Mouse (Mus musculus) layer of hippocampus, postnatal 14 days (tissue): ENCODE results near the gene Qtrt1. TPM values are rescaled to one million over a fixed set of nuclear protein-coding genes. Genes with fewer than 3 reads are reported as not detected.
"Not testable (repeated sequence)": the region's sequence is repeated elsewhere in the genome, so short reads cannot be mapped to it uniquely, and the experiment has no call there.

Experiments
- DNase-seq, 2 experiments: peaks; one replicate each; pipeline ENCODE4 v3.0.0; 2021 to 2022; ENCODE audit warnings: low spot score in 2 of 2, mixed read lengths in 1 of 2
- total RNA-seq, 2 experiments: library from RNA; stranded (reverse); gene quantifications; 2 replicates each; pipeline ENCODE4 v1.2.3; 2021

Gene Qtrt1
- total RNA-seq, 2 experiments from 2014 or later = 32.0 to 33.9 TPM

GRCm38 (mm10) chr9:21447778-21448177 lies 36.1 kb downstream of the Qtrt1 start:
- DNase-seq = no peak

- DNase-seq = no peak
These were observed 38.1 kb downstream of the Qtrt1 start for GRCm38 (mm10) chr9:21449710-21450109.

- DNase-seq = no peak
These were observed 38.6 kb downstream of the Qtrt1 start for GRCm38 (mm10) chr9:21450270-21450669.

- DNase-seq = no peak
These were observed 39.8 kb downstream of the Qtrt1 start for GRCm38 (mm10) chr9:21451391-21451790.

- DNase-seq = no peak
These were observed 40.2 kb downstream of the Qtrt1 start for GRCm38 (mm10) chr9:21451870-21452269.

DNA sequence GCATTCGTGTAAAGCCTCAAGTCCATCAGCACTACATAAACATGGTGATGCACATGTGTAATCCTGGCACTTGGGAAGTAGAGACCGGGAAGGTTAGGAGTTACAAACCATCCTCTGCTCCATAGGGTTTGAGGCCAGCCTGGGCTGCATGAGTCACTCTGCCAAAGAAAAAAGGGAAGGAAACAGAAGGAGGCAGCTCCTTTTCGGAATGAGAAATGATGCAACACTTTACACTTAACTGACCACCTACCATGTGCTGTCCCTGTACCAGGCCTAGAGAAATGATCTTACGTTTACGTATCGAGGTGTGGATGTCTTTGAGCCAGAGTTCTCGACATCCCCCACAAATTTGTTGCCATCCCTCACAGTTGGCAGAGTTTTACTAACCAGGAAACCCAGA lies 41.4 kb downstream of the Qtrt1 start:
- DNase-seq = no peak

- no peak for DNase-seq
These were observed 41.8 kb downstream of the Qtrt1 start for GRCm38 (mm10) chr9:21453459-21453858.

DNA sequence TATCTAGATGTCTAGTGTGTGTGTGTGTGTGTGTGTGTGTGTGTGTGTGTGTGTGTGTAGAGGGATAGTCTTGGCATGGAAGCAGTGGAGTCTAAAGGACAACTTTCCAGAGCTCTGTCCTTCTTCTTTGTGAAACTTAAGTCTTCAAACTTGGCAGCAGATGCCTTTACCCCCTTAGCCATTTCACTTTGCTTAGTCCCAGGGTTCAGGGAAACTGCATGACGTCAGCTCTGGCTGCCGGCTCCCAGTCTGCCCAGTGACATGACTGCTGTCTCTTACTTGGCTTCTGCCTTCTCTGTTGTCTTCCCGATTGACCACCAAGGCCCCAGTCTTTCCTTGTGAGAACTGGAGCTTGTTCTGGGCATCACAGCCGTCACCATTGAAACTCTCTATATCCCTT lies 42.9 kb downstream of the Qtrt1 start:
- DNase-seq = no peak

- DNase-seq = no peak
These were observed 43.6 kb downstream of the Qtrt1 start for GRCm38 (mm10) chr9:21455103-21455770.

DNA sequence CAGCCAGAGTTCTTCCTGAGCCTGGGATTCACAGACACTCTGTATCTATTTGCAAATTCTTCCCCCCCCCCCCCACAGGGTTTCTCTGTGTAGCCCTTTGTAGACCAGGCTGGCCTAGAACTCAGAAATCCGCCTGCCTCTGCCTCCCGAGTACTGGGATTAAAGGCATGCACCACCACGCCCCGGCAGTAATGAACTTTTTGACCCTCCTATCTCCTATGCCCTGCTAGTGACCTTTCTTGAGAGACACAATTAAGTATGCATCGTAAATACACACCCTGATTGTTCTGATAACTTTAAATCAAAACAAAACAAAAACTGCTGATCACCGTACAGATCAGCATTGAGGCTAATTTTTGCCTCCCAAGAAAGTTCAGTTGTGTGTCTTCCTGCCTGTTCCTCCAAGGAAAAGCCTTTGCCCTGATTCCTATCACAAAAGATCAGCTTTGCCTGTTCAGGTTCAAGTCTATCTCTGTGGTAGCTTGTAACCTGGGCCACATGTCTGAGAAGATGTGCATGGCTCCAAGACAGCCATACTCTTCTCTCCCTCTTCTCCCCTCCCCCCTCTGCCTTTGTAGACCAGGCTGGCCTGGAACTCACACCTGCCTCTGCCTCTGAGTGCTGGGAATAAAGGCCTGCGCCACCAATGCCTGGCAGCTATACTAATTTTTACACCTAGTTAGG lies 44.8 kb downstream of the Qtrt1 start:
- no peak for DNase-seq

DNA sequence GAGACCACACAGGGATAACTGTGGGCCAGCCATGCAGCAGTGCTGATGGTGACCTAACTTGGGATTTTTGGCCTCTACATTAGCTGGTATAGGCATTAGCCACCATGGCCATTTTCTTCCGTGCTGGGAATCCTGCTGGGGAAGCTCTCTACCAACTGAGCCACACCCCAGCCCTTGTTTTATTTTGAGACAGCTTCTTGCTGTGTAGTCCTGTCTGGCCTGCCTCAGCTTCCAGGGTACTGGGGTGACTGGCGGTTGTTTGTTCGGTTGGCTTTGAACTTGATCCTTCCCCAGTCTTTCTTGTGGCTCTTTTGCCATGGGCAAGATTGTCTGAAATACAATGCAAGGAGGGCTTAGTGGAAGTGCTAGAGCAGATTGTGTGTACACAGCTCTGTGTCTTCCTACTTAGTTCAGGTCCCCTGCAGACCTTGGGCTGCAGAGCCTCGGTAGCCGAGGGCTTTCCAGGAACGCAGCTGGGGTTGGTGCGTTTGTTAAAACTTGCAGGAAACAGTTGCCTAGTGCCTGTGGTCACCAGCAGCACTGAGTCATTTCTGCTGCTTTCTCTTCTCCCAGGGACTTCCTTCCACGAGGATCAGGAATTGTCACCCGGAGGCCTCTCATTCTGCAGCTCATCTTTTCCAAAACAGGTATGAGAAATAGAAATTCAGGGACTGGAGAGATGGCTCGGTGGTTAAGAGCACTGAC lies 45.4 kb downstream of the Qtrt1 start:
- no peak for DNase-seq

DNA sequence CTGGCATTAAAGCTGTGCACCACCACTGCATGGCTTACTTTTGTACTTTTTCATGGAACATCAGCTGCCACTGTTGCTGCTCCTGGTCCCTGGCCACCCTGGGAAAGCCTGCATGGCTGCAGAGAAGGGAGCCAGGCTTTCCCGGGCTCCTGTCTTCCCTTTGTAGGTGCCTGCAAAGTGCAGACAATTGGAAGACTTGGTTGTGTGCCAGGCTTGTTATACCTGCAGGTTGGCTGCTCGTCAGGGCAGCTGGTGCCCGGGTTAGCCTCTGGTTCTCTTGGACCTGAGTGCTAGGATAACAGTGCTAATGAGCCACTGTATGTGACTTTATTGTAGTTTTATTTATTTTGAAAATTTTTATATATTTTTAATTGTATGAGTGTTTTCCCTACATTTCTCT lies 47.2 kb downstream of the Qtrt1 start:
- no peak for DNase-seq

DNA sequence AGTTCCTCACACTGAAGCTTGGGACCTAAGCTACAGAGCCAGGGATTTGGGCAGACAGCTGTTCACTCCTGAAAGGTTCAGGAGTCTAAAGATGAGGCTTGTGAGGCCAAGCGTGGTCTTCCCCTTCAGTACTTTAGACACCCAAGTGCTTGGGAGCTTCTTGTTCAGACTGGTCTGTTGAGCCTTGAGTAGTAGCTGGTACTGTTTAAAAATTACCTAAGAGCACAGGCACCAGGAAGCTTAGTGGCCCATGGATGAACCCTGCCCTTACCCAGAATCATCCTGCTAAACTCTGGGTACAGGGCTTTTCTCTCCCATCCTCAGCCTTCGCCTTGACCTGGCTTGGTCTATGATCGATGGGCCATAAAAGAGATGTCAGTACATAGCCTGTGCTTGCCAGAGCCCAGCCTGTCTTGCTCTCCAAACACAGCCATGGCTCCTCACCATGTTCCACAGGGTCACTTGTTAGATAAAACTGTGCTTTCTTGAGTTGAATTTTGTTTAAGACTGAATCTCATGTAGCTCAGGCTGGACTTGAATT lies 48.8 kb downstream of the Qtrt1 start:
- no peak for DNase-seq

DNA sequence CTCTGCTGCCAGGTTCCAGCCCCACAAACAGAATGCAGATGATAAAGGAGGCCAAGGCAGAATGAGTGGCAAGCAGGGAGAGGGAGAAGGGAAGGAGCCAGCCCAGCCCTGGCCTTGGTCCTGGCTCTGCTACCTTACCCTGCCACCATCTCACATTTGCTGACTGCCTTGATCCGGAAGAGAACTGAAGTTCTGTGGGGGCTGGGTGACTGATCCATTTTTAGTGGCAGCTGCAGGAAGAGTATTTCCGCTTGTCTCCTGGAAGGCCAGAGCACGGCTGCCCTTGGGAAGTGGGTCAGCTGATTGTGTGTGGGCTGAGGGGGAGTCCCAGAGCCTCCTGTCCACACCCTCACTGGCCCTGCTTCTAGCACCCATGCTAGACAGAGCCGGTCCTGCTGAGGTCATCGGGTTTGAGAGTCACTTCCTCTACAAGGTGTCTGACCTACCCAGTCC lies 51.5 kb downstream of the Qtrt1 start:
- DNase-seq = peak; percentile 31 to 42

GRCm38 (mm10) chr9:21463766-21464564 lies 52.3 kb downstream of the Qtrt1 start:
- DNase-seq = no peak

- DNase-seq = not testable (repeated sequence)
These were observed 52.9 kb downstream of the Qtrt1 start for GRCm38 (mm10) chr9:21464565-21464928.

- peak in 1 of 2 experiments; percentile 40 for DNase-seq
These were observed 57.7 kb downstream of the Qtrt1 start for GRCm38 (mm10) chr9:21469032-21470024.
